Mouse (Mus musculus) hindbrain, embryonic 13.5 days (tissue): ENCODE measurements at regions not wholly inside any gene's neighbourhood (a gene's known extent, or its start where the extent isn't known, plus 50 kb on each side); places are given as distances from the start of the nearest gene placed in this dataset.

ENCODE experiments used
- ATAC-seq: fragments of 200-750 bp; cut with Nextera tagmentation; 2 replicates; pipeline ENCODE4 v1.8.0; 2017; ENCODE audit warnings: moderate TSS enrichment; ENCODE audit not compliant: low FRiP score
- H3K27ac ChIP-seq: fragments of 300-500 bp; sonication (generic); 2 replicates; pipeline ENCODE4 v1.5.1; 2015; ENCODE audit warnings: inconsistent platforms, mild to moderate bottlenecking, moderate library complexity
- H3K27me3 ChIP-seq: fragments of 300-500 bp; sonication (generic); 2 replicates; pipeline ENCODE4 v1.6.1; 2015; ENCODE audit warnings: mild to moderate bottlenecking, inconsistent platforms
- H3K36me3 ChIP-seq: fragments of 300-500 bp; sonication (generic); 2 replicates; pipeline ENCODE4 v1.6.1; 2015; ENCODE audit warnings: mild to moderate bottlenecking, inconsistent platforms
- H3K4me1 ChIP-seq: fragments of 300-500 bp; sonication (generic); replicated peaks from 2 replicates; pipeline ENCODE4 v1.6.1; 2015; ENCODE audit warnings: inconsistent platforms
- H3K4me2 ChIP-seq: fragments of 300-500 bp; sonication (generic); 2 replicates; pipeline ENCODE4 v1.6.1; 2015; ENCODE audit warnings: inconsistent platforms, mild to moderate bottlenecking, moderate library complexity
- H3K4me3 ChIP-seq: fragments of 300-500 bp; sonication (generic); 2 replicates; pipeline ENCODE4 v1.5.1; 2015; ENCODE audit warnings: mild to moderate bottlenecking, inconsistent platforms
- H3K9ac ChIP-seq: fragments of 300-500 bp; sonication (generic); 2 replicates; pipeline ENCODE4 v1.6.1; 2015; ENCODE audit warnings: mild to moderate bottlenecking, inconsistent platforms
- H3K9me3 ChIP-seq: fragments of 300-500 bp; sonication (generic); 2 replicates; pipeline ENCODE4 v1.6.1; 2016; ENCODE audit warnings: inconsistent platforms
- WGBS: fragments of 180-500 bp; shearing (Covaris S2); methylation state at CpG from one replicate; pipeline ENCODE4 v1.1.7; 2015; 5-methylcytosine and 5-hydroxymethylcytosine counted together

DNA sequence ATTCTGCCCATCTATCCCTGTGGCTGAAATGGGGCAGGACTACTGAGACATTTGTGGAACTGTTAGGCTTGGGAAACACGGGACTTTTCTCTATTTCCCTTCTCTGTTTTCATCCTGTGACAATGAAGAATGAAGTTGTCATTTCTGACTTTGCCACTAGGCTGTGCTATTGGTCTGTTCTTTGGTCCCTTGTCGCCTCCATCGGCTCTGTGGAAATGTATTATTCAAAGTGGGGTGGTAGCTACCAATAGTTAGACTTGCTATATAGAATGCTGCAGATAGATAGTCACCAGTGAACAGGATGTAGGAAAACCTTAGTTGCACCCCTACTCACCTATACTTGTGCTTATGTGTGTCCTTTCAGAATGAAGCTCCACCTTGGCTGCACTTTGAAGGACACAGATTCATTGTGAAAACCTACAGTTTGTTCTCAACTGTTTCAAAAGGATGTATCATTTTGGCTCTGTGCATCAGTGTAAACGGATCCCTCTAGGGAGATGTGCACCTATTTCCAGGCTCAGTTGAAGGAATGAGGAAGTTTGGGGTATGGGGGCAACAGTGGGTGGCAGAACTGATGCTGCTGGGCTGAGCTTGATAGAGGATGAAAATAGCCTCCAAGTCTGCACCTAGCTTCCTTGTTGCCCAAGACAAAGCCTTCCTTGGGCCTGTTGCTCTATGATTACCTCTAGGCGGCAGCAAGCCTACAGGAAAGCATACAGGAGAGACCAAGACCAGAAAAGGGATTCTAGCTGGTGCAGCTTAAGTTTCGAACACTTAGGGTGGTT, 1927.9 kb upstream of the Lrrc6 start:
- peak; percentile 84 for ATAC-seq
- Histone ChIP-seq H3K36me3 (no peaks in the 10 kb centered on the region), H3K9ac (no peak overlapping the region), H3K27ac (0 out of 2 replicates have a peak overlapping the region, but pooled peaks have one; percentile 1), H3K27me3 (0 out of 2 replicates have a peak, but pooled peaks cover 5% of the 10 kb centered on the region), H3K9me3 (no peaks in the 10 kb centered on the region), H3K4me1 (no peaks in the 10 kb centered on the region), H3K4me3 (no peak overlapping the region), H3K4me2 (no peak overlapping the region)
- 21% methylated on average over 6 of the region's 6 CpGs for WGBS

DNA sequence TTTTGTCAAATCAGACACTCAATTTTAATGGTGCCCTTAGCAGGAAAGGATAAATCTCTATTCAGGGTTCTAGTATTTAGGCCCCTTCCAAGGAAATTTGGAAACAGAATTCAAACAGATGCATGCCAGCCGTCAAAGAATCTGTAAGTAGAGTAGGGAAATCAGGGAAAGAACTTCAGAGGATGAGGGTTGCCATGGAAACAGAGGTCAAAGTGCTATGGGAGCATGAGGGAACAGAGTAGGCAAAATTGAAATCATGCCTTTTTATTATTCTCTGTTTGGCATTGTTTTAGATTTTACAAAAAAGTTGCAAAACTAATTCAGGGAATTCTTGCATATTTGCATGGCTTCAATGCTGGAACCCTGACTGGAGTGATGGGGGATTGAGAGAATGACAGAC, 1916.4 kb upstream of the Lrrc6 start:
- 9% methylated on average over 1 of the region's 1 CpGs for WGBS
- ATAC-seq = no peak
- no peaks in the 10 kb centered on the region for H3K9me3 ChIP-seq

DNA sequence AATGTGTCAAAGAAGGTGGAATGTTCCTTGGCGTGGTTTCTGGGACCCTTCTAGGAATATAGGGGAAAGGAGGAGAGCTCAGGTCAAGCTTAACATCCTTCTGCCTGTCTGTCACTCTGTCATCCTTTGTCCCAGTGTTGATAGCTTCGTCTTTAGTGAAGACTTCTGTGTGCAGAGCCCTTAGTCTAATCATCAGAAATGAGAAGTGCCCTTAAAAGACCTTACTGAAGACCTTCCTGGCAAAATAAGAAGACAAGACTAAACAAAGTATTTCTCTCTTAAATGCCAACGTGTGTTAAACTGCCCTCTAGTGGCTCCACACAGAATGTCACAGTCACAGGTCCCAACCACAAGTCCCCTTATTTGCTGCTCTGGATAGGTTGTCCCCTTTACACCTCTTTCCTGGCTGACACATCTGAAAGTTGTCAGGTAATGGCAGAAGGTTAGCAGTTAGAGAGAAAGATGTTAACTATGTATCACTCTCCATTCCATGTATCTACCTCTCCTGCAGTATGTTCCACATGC, 1914.8 kb upstream of the Lrrc6 start:
- ATAC-seq = no peak
- no peaks in the 10 kb centered on the region for H3K36me3 ChIP-seq
- no peak overlapping the region for H3K4me3 ChIP-seq
- no peaks in the 10 kb centered on the region for H3K27me3 ChIP-seq
- H3K9ac ChIP-seq = no peak overlapping the region
- no peak overlapping the region for H3K27ac ChIP-seq
- H3K9me3 ChIP-seq = no peaks in the 10 kb centered on the region
- H3K4me2 ChIP-seq = no peak overlapping the region
- WGBS = 28% methylated on average over 3 of the region's 3 CpGs
- H3K4me1 ChIP-seq = no peaks in the 10 kb centered on the region

More for the DNA sequence above, 1916.4 kb upstream of the Lrrc6 start:
- no peak overlapping the region for H3K27ac ChIP-seq
- H3K36me3 ChIP-seq = no peaks in the 10 kb centered on the region
- H3K4me2 ChIP-seq = no peak overlapping the region
- H3K4me1 ChIP-seq = no peaks in the 10 kb centered on the region
- H3K4me3 ChIP-seq = no peak overlapping the region
- H3K9ac ChIP-seq = no peak overlapping the region
- H3K27me3 ChIP-seq = no peaks in the 10 kb centered on the region

DNA sequence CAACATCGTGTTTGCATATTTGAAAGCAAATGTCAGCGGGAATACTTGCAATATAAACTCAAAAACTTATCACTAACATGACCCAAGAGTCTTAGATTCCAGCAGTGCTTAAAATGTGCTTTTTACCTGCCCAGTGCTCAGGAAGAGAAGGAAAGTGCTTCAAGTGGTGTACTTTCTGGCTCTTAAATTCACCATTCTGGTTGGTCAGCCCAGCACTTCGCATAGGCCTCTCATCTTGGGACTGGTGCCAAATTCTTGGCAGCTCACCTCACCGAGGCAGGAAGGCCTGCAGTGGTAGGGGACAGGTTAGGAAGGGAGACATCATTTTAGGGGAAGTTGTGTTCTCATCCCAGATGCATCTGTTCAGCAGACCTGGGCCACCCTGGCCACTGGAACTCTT, 1913.3 kb upstream of the Lrrc6 start:
- Histone ChIP-seq H3K36me3 (no peaks in the 10 kb centered on the region), H3K4me2 (no peak overlapping the region), H3K4me1 (no peaks in the 10 kb centered on the region), H3K27me3 (no peaks in the 10 kb centered on the region), H3K4me3 (no peak overlapping the region), H3K9me3 (no peaks in the 10 kb centered on the region), H3K9ac (no peak overlapping the region), H3K27ac (no peak overlapping the region)
- ATAC-seq = no peak
- 80% methylated on average over 4 of the region's 4 CpGs for WGBS

DNA sequence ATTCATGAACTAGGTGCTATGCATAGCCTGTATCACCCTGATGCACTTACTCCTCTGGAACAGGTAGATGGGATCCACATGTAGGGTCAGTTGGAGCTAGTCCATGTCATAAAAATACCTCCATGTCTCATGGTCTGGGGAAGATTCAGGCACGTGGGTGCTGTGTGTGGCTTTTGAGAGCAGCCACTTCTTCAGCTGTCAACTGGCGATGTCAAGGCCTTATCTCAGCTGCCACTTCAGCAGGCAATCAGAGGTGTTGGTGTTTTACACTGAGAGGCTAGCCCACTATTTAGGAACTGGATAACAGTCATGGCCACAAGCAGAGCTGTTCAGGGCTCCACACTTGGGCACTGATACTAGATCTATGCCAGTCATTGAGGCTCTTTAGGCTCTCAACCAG, 1912.0 kb upstream of the Lrrc6 start:
- Histone ChIP-seq H3K9me3 (no peaks in the 10 kb centered on the region), H3K4me1 (no peaks in the 10 kb centered on the region), H3K36me3 (no peaks in the 10 kb centered on the region), H3K27me3 (no peaks in the 10 kb centered on the region), H3K9ac (no peak overlapping the region), H3K27ac (no peak overlapping the region), H3K4me3 (no peak overlapping the region), H3K4me2 (no peak overlapping the region)
- WGBS = 90% methylated on average over 2 of the region's 2 CpGs
- ATAC-seq = no peak

DNA sequence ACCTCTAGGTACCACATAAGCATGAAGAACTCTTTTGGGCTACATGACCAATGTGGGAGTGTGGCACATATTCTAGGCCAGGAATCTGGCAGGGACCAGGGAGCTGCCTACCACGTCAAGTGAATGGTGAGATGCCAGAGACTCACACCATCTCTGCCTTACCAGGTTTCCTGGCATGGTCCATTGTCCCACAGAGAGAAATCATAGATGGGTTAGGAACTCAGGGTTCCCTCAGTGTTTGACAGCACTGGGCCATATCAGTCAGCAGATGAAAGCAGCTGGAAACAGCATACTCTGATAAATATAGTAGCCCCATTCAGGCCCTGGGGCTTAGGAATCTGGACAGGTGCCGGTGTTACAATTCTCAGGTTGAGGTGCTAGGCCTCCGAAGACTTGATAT, 1911.4 kb upstream of the Lrrc6 start:
- no peaks in the 10 kb centered on the region for H3K36me3 ChIP-seq
- H3K9ac ChIP-seq = no peak overlapping the region
- no peaks in the 10 kb centered on the region for H3K9me3 ChIP-seq
- H3K4me3 ChIP-seq = no peak overlapping the region
- H3K4me1 ChIP-seq = no peaks in the 10 kb centered on the region
- WGBS = 94% methylated on average over 3 of the region's 3 CpGs
- no peak overlapping the region for H3K27ac ChIP-seq
- no peak for ATAC-seq
- no peak overlapping the region for H3K4me2 ChIP-seq
- H3K27me3 ChIP-seq = no peaks in the 10 kb centered on the region

DNA sequence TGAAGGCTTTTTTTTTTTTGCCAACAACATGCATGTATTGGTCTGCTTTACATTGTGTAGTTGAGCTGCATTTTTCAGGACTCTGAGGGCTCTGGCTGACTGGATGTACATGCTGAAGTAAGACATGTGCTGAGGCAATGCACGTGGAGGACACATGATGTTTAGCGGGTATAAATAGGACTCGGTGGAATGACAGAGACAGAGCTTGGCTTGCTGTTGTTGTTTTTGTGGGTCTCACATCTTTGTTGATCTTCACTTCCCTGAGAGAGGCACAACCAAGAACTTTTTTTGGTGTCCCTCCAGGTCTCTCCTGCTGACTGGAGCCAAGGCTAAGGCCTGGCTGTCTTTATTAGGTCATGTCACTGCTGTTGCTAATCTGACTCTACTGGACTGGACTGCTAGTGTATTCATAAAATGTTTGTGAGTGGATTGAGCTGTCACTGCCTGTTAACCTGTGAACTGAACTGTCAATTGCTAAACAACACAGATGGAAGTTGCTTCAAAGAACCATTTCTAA, 1902.9 kb upstream of the Lrrc6 start:
- Histone ChIP-seq H3K9me3 (no peaks in the 10 kb centered on the region), H3K4me2 (no peak overlapping the region), H3K27ac (no peak overlapping the region), H3K27me3 (no peaks in the 10 kb centered on the region), H3K36me3 (no peaks in the 10 kb centered on the region), H3K4me1 (no peaks in the 10 kb centered on the region), H3K4me3 (no peak overlapping the region), H3K9ac (no peak overlapping the region)
- WGBS = 94% methylated on average over 3 of the region's 3 CpGs
- ATAC-seq = no peak

DNA sequence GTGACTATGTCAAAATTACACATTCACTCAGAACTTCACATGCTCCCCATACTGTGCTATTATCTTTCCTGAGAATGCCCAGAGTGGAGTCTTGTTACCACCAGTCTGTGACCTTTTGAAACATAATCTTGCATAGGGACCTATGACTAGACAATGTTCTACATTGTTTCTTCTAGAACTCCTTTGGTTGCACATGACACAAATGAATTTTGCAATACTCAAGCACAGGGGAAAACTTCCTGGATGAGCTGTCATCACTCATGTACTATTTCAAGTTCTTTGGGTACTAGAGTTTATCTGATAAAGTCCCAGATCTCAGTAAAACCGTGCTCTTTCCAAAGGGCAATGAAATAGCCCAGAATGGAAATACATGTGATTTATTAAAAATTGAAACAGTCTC, 1901.0 kb upstream of the Lrrc6 start:
- no peaks in the 10 kb centered on the region for H3K4me1 ChIP-seq
- H3K27me3 ChIP-seq = no peaks in the 10 kb centered on the region
- no peak overlapping the region for H3K27ac ChIP-seq
- no peak overlapping the region for H3K4me3 ChIP-seq
- 82% methylated on average over 1 of the region's 1 CpGs for WGBS
- H3K9me3 ChIP-seq = no peaks in the 10 kb centered on the region
- no peak overlapping the region for H3K9ac ChIP-seq
- ATAC-seq = no peak
- no peaks in the 10 kb centered on the region for H3K36me3 ChIP-seq
- no peak overlapping the region for H3K4me2 ChIP-seq

DNA sequence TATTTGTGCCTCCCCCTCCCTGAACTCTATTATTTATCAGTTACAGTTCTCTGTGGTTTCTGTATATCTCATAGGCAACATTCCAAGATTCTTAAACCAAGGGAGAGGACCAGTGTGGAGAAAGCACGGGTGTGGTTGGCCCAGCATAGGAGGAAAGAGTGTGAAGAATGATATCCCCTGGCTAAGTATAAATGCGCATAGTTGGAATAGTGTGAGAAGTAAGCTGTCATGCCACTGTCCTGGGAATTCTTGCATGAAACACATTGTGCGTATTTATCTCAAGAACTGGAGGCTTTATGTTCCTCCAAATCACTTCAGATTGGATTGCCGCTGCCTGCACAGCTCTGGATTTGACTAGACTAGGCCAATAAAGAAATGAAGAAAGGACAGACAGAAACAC, 1900.3 kb upstream of the Lrrc6 start:
- ATAC-seq = no peak

DNA sequence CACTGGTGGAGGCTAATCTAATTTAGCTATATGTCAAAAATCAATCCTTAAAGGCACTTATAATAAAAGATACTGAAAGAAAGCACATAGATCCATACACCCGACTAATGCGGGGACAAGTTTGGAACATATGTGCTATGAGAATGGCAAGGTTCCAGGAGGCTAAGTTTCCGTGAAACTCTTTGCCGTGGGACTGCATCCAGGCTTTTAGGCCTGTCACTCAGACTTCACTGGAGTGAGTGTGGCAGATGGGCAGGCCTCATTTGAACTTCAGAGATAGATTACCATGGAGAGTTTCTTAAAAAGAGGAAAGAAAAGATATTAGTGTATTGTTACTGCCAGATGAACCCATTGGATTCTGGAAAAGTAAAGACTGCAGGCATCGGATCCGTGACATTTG, 1895.9 kb upstream of the Lrrc6 start:
- no peaks in the 10 kb centered on the region for H3K27me3 ChIP-seq
- no peak overlapping the region for H3K27ac ChIP-seq
- H3K36me3 ChIP-seq = no peaks in the 10 kb centered on the region
- no peak overlapping the region for H3K4me3 ChIP-seq
- H3K4me1 ChIP-seq = no peaks in the 10 kb centered on the region
- ATAC-seq = no peak
- 94% methylated on average over 6 of the region's 6 CpGs for WGBS
- H3K9me3 ChIP-seq = no peaks in the 10 kb centered on the region
- no peak overlapping the region for H3K4me2 ChIP-seq
- no peak overlapping the region for H3K9ac ChIP-seq

More for the DNA sequence above, 1900.3 kb upstream of the Lrrc6 start:
- no peaks in the 10 kb centered on the region for H3K27me3 ChIP-seq
- no peak overlapping the region for H3K4me2 ChIP-seq
- H3K4me1 ChIP-seq = no peaks in the 10 kb centered on the region
- no peak overlapping the region for H3K9ac ChIP-seq
- H3K4me3 ChIP-seq = no peak overlapping the region
- WGBS = 94% methylated on average over 4 of the region's 4 CpGs
- H3K9me3 ChIP-seq = no peaks in the 10 kb centered on the region
- no peaks in the 10 kb centered on the region for H3K36me3 ChIP-seq
- H3K27ac ChIP-seq = no peak overlapping the region

DNA sequence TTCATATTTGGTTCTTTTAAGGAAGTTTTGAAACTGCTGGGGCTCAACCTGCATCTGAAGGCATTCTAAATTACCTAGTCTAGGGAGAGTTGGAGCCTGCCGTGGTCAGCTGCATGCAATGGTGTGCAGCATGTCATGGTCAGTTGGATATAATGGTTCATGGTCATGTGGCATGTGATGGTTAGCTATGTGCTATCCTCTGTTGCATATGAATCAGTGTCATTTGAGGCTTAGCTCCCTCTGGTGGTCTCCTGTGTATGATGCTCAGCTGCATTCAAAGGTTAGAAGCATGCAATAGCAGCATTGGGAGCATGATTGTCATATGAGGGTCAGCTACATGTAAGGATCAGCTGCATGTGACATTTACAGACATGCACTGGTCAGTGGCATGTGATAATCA, 1894.0 kb upstream of the Lrrc6 start:
- no peaks in the 10 kb centered on the region for H3K27me3 ChIP-seq
- H3K9ac ChIP-seq = no peak overlapping the region
- H3K4me1 ChIP-seq = no peaks in the 10 kb centered on the region
- no peak overlapping the region for H3K4me3 ChIP-seq
- no peaks in the 10 kb centered on the region for H3K36me3 ChIP-seq
- no peak overlapping the region for H3K4me2 ChIP-seq
- H3K27ac ChIP-seq = no peak overlapping the region
- WGBS = 85% methylated on average over 1 of the region's 1 CpGs
- ATAC-seq = no peak
- H3K9me3 ChIP-seq = no peaks in the 10 kb centered on the region

DNA sequence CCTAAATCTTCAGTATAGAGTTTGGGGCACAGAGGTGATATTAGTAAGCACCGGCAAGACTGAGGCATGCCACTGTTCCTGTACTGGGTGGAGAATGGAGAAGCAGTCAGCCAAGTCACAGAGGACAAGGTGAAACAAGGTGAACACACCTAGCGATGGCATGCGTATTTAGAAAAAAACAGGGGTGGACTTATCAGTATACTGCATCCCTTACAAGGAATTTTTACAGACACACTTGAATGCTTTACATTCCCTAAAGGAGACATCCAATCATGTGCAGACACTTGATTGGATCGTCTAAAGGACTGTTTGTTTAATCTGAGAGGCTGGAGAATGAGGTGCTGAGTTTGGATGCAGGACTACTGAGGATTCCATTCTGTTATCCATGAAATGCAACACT, 1893.4 kb upstream of the Lrrc6 start:
- no peak for ATAC-seq
- Histone ChIP-seq H3K4me1 (no peaks in the 10 kb centered on the region), H3K27ac (no peak overlapping the region), H3K9ac (no peak overlapping the region), H3K4me2 (no peak overlapping the region), H3K27me3 (no peaks in the 10 kb centered on the region), H3K36me3 (no peaks in the 10 kb centered on the region), H3K4me3 (no peak overlapping the region), H3K9me3 (no peaks in the 10 kb centered on the region)
- 94% methylated on average over 4 of the region's 4 CpGs for WGBS

DNA sequence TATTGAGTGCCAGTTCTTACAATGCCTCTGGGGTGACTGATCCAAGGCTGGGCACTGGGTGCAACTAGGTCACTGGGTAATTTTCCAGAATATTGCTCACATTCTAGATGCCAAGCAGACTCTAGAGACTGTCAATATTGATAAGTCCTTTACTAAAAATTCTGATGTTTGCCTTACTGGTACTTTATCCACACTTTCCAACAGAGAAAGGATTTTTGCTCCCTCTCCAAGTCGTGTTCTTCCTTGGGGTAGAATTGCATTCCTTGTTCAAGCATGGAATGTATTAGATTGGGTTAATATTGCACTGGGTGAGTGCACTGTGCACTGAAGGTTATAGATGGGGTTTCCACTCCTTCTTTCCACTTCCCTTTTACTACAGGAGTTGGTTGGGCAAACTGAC, 1891.0 kb upstream of the Lrrc6 start:
- 73% methylated on average over 1 of the region's 1 CpGs for WGBS
- no peaks in the 10 kb centered on the region for H3K9me3 ChIP-seq
- no peaks in the 10 kb centered on the region for H3K36me3 ChIP-seq
- no peak overlapping the region for H3K4me3 ChIP-seq
- no peak overlapping the region for H3K4me2 ChIP-seq
- H3K27ac ChIP-seq = no peak overlapping the region
- no peaks in the 10 kb centered on the region for H3K27me3 ChIP-seq
- no peak for ATAC-seq
- no peak overlapping the region for H3K9ac ChIP-seq
- no peaks in the 10 kb centered on the region for H3K4me1 ChIP-seq
